Mouse (Mus musculus) right cerebral cortex, postnatal 14 days (tissue): ENCODE data around the gene B4galnt2.

ENCODE experiments used
- DNase-seq: peaks from one replicate; pipeline ENCODE4 v3.0.0; 2022

Gene B4galnt2

DNA sequence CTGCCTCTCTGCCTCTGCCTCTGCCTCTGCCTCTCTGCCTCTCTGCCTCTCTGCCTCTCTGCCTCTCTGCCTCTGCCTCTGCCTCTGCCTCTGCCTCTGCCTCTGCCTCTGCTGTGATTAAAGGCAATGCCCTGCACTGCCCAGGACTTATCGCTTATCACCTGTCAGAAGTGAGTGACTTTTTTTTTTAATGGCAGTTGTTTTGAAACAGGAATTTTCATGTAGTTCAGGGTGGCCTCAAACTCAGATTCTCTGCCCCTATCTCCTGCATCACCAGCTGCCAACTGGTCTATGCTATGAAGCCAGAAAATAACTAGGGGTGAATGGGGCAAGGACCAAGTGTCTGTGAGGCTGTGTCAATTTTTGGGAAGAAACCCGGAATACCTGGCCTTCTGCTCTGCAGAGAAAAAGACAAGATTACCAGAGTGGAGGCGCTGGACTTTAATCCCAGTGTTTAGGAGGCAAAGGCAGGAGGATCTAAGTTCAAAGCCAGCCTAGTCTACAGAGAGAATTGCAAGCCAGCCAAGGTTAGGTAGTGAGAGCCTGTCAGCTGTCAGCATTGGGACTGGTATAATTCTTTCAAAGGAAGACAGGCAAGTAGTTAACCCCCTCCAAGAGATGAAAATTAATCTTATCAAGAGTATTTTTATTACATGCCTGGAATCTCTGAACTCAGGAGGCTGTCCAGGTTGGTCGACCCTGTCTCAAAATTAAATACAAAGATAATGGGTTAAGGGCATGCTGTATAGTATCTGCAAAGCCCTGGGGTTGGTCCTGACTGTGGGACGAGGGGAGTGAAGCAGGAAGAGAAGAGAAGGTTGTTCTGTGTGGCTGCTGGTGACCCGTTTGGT, 88.1 kb downstream of the B4galnt2 start:
- no peak for DNase-seq

DNA sequence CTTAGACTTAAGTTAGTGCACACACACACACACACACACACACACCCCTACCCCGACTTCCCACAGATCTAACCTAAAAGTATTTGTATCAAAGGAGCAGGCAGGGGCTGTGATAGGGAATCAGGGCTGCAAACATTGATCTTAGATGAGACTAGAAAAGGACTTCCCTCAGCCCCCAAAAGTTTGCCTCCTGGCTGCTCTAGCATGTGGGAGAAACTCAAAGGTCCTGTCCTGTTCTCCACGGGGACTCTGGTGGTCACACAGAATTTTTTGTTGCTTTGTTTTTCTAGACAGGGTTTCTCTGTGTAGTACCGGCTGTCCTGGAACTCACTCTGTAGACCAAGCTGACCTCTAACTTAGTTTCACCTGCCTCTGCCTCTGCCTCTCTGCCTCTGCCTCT, 89.1 kb downstream of the B4galnt2 start:
- DNase-seq: no peak

DNA sequence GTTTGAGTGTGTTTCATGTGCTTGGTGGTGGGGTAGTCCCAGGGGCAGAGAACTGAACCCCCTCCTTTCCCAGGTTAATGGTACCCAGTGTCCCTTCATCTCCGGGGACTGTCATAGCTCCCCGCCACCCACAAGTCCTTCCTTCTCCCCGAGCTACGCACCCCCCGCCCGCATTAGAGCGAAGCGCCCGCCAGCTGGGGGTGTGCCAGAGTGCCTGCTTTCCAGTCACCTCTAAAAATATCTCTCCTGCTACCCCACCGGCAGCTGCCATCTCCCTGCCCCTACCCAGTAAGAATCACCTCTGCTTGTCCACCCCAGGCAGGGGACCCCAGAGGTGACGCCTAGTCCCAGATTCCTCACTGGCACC, 89.8 kb downstream of the B4galnt2 start:
- peak; percentile 70 for DNase-seq

DNA sequence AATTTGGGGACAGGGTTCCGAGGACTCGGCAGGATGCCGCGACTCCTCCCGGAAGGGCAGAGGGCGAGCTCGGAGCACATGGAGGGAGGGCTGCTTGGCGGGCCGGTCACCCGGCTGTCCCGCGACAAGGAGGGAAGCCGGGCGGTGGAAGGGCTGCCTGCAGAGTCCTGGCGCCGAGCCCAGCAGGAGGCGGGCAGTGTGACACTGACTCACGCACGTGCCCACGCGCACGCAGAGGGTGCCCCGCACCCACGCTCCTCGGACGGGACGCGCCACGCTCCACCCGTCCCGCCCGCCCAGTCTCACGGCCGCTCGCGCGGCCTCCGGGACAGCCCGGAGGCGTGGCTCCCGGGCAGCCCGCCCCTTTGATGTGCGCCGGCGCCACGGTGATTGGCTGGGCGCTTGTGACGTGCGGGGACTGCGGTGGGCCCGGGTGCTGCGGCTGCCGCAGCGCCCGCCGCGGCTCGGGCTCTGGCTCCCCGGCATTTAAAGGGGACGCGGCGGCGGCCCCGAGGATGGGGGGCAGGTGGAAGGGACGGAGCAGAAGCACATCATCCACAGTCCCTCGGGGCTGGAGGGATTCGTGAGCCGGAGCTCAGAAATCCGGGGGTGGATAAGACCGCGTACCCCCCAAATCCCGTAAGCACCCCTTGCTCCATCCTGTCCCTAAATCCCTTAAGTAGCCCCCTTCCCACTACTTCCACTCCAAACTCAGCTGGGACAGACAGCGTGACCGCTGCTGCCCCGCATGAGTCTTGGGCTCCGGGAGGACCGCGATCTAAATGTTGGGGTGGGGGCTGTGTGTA, 90.4 kb downstream of the B4galnt2 start, which contains the start of gene Phospho1:
Phospho1 (plus strand) TSS at position 429 of the 806 bp plus-strand sequence.
- peak; percentile 90 for DNase-seq

DNA sequence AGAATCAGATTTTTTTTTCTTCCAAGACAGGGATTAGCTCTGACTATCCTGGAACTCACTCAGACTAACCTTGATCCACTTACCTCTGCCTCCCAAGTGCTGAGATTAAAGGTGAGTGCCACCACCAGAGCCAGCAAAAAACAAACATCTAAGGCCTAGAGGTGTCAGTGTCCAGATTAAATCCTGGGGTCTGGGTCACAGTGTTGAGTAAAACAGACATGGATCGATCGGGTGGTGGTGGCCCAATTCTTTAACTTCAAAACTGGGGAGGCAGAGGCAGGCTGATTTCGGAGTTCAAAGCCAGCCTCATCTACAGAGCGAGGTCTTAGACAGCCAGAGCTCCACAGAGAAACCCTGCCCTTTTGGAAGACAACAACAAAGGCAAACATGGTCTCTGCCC, 92.3 kb downstream of the B4galnt2 start:
- DNase-seq: no peak

DNA sequence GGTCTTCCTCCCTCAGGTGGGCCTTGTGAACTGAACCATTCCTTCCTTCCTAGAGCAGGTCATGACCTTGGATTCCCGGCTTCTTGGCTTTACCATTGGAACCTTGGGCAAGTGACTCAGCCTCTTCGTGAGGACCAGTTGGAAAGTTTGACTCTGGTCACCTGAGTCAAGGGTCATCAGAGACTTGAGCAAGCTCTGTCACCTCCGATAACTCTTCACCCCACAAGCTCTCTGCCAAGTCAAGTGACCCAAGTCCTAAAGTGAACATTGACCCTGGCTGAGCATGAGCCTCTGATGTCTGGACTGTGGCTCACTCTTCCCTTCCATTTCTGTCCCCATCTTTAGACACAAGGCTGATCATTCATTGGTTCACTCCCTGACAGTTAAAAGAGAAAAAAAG, 93.2 kb downstream of the B4galnt2 start:
- DNase-seq: no peak

DNA sequence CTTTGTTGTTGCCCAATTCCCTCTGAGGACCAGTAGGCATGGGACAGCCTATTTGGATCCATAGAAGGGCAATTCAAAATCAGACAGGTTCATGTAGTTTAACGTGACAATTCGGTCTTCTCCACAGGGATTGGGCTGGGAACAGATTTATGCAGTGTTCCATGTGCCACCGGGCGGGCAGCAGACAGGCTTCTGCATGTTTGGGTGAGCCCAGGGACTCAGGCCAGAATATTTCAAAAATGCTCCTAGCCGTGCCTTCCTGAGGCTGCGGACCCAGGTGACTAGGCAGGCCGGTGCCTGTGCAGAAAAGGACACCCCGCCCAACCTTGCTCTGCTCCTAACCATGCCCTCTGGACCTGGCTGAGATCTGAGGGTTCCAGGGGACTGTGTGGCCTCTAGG, 95.6 kb downstream of the B4galnt2 start:
- no peak for DNase-seq
